Mouse (Mus musculus) ES-E14 (cell line): ENCODE data around the gene 5430402E10Rik. TPM values are rescaled to one million over a fixed set of nuclear protein-coding genes. Genes with fewer than 3 reads are reported as not detected.
"Not testable (repeated sequence)": the region's sequence is repeated elsewhere in the genome, so short reads cannot be mapped to it uniquely, and the experiment has no call there.

Source experiments
- DNase-seq: peaks from one replicate; pipeline ENCODE4 v3.0.0-alpha.2; 2013; ENCODE audit warnings: low read depth, low spot score
- H3K27ac ChIP-seq: 2 replicates; pipeline ENCODE4 v1.5.1; 2012; ENCODE audit warnings: low read depth, mild to moderate bottlenecking, low read length, moderate library complexity, mixed read lengths; ENCODE audit not compliant: poor library complexity, insufficient read depth, severe bottlenecking
- H3K36me3 ChIP-seq: 2 replicates; pipeline ENCODE4 v1.6.1; 2012; ENCODE audit warnings: mild to moderate bottlenecking, low read length, moderate library complexity, mixed read lengths; ENCODE audit not compliant: control insufficient read depth, poor library complexity, insufficient read depth, severe bottlenecking
- H3K4me1 ChIP-seq, 2 experiments: fragments of 150-350 bp in 1 of 2; sonication (generic) in 1 of 2; 2 replicates each; pipeline ENCODE4 v1.6.1; 2012; ENCODE audit warnings: low read length in 2 of 2, mild to moderate bottlenecking in 1 of 2, mixed read lengths in 1 of 2; ENCODE audit not compliant: control insufficient read depth in 2 of 2, insufficient read depth in 2 of 2, poor library complexity in 1 of 2
- H3K4me3 ChIP-seq, 2 experiments: fragments of 150-350 bp in 1 of 2; sonication (generic) in 1 of 2; 2 replicates each; pipeline ENCODE4 v1.5.1; 2012; ENCODE audit warnings: low read length in 2 of 2, low read depth in 1 of 2, mild to moderate bottlenecking in 1 of 2, mixed read lengths in 1 of 2; ENCODE audit not compliant: insufficient read depth in 1 of 2, poor library complexity in 1 of 2, severe bottlenecking in 1 of 2
- H3K9ac ChIP-seq: 2 replicates; pipeline ENCODE4 v1.6.1; 2012; ENCODE audit warnings: low read depth, mild to moderate bottlenecking, low read length, mixed read lengths; ENCODE audit not compliant: poor library complexity, insufficient read depth, severe bottlenecking
- H3K9me3 ChIP-seq: fragments of 150-350 bp; sonication (generic); 2 replicates; pipeline ENCODE4 v1.6.1; 2012; ENCODE audit warnings: low read depth, mild to moderate bottlenecking, low read length; ENCODE audit not compliant: control insufficient read depth, insufficient read depth
- in situ Hi-C, 2 experiments: fragments of 600-800 bp; cut with MboI; formaldehyde crosslinking; loops; one replicate each; pipeline ENCODE4 v1.15.1; 2025; ENCODE audit warnings: low sequenced_read_pairs in 2 of 2, inconsistent platforms in 1 of 2; ENCODE audit not compliant: unreplicated experiment in 2 of 2
- total RNA-seq: library from RNA; depleted of rRNA; stranded (reverse); fragments of 300-350 nt; gene quantifications from 2 replicates; pipeline ENCODE4 v1.2.3, GENCODE M21; 2012; rRNA removed

The 5430402E10Rik gene
- total RNA-seq, result not detected in 2 replicates

DNA sequence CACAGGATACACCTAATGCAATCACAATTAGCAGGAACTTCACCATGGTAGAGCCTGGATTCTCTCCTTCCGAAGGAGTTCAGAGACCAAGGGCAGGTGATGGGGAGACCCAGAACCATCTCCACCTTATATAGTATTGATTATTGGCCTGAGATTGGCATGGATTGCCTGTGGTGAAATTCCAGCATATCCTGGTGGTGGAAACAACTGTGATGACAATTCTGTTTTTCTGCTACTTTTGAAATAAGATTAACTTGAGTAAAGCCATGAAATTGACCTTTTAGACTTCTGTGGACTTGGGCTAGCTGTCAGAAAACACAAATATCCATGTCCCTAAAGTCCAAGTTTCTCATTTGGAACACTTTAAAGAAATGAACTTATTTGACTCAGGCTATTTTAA lies at the start of gene 5430402E10Rik:
5430402E10Rik (minus strand) TSS at position 101 of the 400 bp plus-strand sequence.
- H3K9ac ChIP-seq, DNase-seq, H3K9me3 ChIP-seq, H3K4me3 ChIP-seq, in situ Hi-C loops, H3K36me3 ChIP-seq, H3K4me1 ChIP-seq, H3K27ac ChIP-seq: not testable (repeated sequence)

DNA sequence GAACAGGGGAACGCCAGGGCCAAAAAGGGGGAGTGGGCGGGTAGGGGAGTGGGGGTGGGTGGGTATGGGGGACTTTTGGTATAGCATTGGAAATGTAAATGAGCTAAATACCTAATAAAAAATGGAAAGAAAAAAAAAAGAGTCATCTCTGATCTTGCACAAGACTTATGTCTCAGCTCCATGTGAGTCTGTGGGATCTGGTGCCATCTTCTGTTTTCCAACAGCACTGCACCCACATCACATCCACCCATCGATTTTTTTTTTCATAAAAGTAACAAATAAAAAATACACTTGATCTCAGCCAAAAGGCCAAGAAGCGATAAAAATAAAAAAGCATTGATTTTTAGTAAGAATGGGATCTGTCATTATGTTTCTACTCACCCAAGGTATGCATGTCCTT lies 44.8 kb downstream of the 5430402E10Rik start:
- DNase-seq, H3K36me3 ChIP-seq, H3K4me1 ChIP-seq, H3K27ac ChIP-seq, H3K9ac ChIP-seq, in situ Hi-C loops, H3K9me3 ChIP-seq, H3K4me3 ChIP-seq: not testable (repeated sequence)

Other genes starting within 250 kb of the 5430402E10Rik start
- gene Prkx, start 128.8 kb downstream of the 5430402E10Rik start, total RNA-seq, result 8.4 and 9.1 TPM in 2 replicates
- not detected in 2 replicates for gene Pbsn, start 71.4 kb downstream of the 5430402E10Rik start, total RNA-seq
- gene Gm14744, start 60.3 kb downstream of the 5430402E10Rik start, total RNA-seq, result not detected in 2 replicates
- gene Obp1a, start 166.3 kb upstream of the 5430402E10Rik start, total RNA-seq, result not detected in 2 replicates
- gene Gm5938, start 200.4 kb upstream of the 5430402E10Rik start, total RNA-seq, result not detected in 2 replicates